Mouse (Mus musculus): ENCODE data around the gene Klk10. TPM values are rescaled to one million over a fixed set of nuclear protein-coding genes. Genes with fewer than 3 reads are reported as not detected.

Klk10 gene
- polyA plus RNA-seq, 1 experiment from 2014 or later = 0.43 TPM

DNA sequence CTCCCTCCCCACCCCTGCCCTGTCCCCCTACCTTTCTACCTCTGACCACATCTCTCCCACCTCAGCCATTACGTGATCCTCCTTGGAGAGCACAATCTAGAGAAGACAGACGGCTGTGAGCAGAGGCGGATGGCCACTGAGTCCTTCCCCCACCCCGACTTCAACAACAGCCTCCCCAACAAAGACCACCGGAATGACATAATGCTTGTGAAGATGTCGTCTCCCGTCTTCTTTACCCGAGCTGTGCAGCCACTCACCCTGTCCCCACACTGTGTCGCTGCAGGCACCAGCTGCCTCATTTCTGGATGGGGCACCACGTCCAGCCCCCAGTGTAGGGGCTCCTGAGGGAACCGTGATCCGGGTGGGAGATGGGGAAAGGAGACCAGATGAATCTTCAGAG lies 3.4 kb upstream of the Klk10 start:
- Histone ChIP-seq H3K9me3 (no peaks in the 10 kb centered on the region), H3K27ac (no peak overlapping the region), H3K4me1 (peaks cover 19% of the 10 kb centered on the region), H3K36me3 (replicated peaks) (no peaks in the 10 kb centered on the region), H3K4me3 (no peak overlapping the region), H3K27me3 (ENCODE audit: poor library complexity, severe bottlenecking) (no peaks in the 10 kb centered on the region)
- 92% methylated on average over 12 of the region's 12 CpGs for WGBS
- peak; percentile 7 for DNase-seq (ENCODE audit: extremely low spot score, low spot score)

DNA sequence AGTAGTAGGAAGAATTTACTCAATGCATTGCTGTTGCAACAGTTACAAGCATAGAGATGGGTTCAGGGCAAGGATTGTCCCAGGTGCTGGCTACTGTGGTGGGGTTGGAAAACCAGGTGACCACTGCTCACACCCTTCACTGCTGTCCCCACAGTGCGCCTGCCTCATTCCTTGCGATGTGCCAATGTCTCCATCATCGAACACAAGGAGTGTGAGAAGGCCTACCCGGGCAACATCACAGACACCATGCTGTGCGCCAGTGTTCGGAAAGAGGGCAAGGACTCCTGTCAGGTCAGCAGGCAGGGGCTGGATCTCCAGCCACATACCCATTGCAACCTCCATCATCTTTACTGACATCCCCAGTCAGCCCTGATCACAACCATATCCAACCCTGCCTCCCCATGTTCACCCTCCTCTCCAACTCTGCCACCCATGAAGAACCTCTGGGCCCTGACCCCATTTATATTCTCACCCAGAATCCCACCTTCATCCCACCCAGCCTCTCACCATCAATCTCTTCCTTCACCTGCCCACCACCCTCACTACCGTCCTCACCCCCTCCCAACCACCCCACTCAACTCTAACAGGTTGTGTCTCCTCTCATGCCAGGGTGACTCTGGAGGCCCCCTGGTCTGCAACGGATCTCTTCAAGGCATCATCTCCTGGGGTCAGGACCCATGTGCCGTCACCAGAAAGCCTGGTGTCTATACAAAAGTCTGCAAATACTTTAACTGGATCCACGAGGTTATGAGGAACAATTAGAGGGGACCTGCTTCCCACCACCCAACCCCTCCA lies 2.5 kb upstream of the Klk10 start:
- Histone ChIP-seq H3K9me3 (no peaks in the 10 kb centered on the region), H3K27me3 (ENCODE audit: poor library complexity, severe bottlenecking) (peaks cover 8% of the 10 kb centered on the region), H3K36me3 (replicated peaks) (no peaks in the 10 kb centered on the region), H3K4me3 (no peak overlapping the region), H3K4me1 (peaks cover 27% of the 10 kb centered on the region), H3K27ac (no peak overlapping the region)
- WGBS = 92% methylated on average over 10 of the region's 10 CpGs
- DNase-seq (ENCODE audit: extremely low spot score, low spot score) = peak; percentile 12

GRCm38 (mm10) chr7:43780241-43780640 lies 594 bp upstream of the Klk10 start:
- no peaks in the 10 kb centered on the region for H3K36me3 ChIP-seq (replicated peaks)
- DNase-seq (ENCODE audit: extremely low spot score, low spot score) = no peak
- no peak overlapping the region for H3K4me3 ChIP-seq
- H3K4me1 ChIP-seq = peaks cover 17% of the 10 kb centered on the region
- peaks cover 22% of the 10 kb centered on the region for H3K27me3 ChIP-seq (ENCODE audit: poor library complexity, severe bottlenecking)
- no peak overlapping the region for H3K27ac ChIP-seq
- no peaks in the 10 kb centered on the region for H3K9me3 ChIP-seq
- WGBS = 63% methylated on average over 6 of the region's 6 CpGs

DNA sequence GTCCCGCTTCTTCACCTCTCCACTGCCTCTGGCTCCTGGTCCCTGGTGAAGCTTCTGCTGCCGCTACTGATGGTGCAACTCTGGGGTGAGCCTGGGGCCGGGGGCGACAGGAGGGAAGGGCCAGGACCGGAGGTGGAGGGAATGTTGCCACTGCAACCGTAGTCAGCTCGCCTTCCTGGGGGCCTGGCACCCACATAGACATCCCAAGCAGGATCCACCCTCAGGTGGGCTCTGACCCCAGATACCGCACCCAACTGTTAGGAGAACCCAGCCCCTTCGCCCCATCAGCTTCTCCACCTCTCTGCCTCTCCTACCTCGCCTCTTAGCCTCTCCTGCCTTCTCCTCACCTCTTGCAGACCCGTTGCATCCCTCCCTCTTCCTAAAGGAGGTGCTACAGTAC lies 706 bp downstream of the Klk10 start:
- Histone ChIP-seq H3K36me3 (replicated peaks) (no peaks in the 10 kb centered on the region), H3K27ac (no peak overlapping the region), H3K9me3 (no peaks in the 10 kb centered on the region), H3K4me1 (peaks cover 11% of the 10 kb centered on the region), H3K27me3 (ENCODE audit: poor library complexity, severe bottlenecking) (peaks cover 22% of the 10 kb centered on the region), H3K4me3 (no peak overlapping the region)
- DNase-seq (ENCODE audit: extremely low spot score, low spot score) = no peak
- WGBS = 90% methylated on average over 11 of the region's 11 CpGs

DNA sequence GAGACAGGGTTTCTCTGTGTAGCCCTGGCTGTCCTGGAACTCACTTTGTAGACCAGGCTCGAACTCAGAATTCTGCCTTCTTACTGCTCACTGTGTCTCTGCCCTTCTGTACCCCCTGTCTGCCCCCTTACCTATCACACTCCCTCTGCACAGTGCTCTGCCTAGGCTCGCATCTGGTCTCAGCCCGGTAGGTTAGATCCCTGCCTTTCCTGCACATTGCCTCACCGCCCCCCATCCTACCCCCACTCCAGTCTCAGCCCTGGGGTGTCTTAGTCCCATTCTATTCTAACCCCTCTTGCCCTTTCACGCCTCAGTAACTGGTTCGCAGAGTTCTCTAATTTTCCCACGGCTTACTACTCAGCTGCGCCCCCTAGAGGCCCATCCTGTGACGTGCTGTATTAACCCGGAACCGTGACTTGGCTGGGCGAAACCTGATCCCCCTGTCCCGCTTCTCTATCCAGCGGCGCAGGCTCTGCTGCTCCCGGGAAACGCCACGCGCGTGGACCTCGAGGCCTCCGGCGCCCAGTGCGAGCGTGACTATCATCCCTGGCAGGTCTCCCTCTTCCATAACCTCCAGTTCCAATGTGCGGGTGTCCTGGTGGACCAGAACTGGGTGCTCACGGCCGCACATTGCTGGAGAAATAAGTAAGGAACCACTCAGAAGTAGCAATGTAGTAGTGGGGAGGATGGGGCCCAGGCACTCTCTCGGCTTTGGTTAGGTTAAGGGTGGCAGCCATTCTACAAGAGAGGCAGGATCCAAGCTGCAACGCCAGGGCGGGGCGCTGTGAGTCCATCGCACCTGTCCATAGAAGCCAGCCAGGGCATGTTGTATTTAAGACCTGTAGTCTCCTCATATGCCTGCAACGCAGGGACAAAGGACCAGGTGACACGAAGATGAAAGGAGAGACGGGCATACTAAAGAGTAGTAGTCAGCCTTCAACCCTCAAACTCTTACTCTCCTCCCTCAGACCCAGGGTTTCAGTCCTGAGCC lies 1.7 kb downstream of the Klk10 start:
- Histone ChIP-seq H3K4me1 (peaks cover 11% of the 10 kb centered on the region), H3K9me3 (no peaks in the 10 kb centered on the region), H3K27ac (peak overlapping the region; percentile 75), H3K36me3 (replicated peaks) (no peaks in the 10 kb centered on the region), H3K27me3 (ENCODE audit: poor library complexity, severe bottlenecking) (peaks cover 22% of the 10 kb centered on the region), H3K4me3 (peak overlapping the region; percentile 49)
- peak; percentile 87 for DNase-seq (ENCODE audit: extremely low spot score, low spot score)
- 6% methylated on average over 36 of the region's 36 CpGs for WGBS

DNA sequence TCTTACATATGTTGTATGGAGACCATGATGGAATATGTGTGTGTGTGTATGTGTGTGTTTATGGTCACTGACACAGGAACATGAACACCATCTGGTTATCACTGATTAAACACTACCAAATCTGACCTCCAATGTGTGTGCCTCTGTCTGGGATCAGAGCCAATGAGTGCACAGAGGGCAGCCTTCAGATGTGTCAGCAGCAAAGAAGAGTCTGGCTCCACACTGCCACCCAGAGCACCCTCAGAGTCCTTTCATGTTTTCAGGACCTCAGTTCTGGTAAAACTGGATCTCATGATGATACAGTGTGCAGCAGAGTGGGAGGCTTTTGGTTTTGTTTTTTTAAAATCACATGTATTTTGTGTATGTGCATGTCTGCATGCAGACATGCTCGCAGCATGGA lies 4.5 kb downstream of the Klk10 start:
- no peaks in the 10 kb centered on the region for H3K9me3 ChIP-seq
- H3K27ac ChIP-seq = no peak overlapping the region
- peaks cover 11% of the 10 kb centered on the region for H3K4me1 ChIP-seq
- DNase-seq (ENCODE audit: extremely low spot score, low spot score) = no peak
- H3K27me3 ChIP-seq (ENCODE audit: poor library complexity, severe bottlenecking) = peaks cover 22% of the 10 kb centered on the region
- H3K4me3 ChIP-seq = no peak overlapping the region
- 90% methylated on average over 1 of the region's 1 CpGs for WGBS
- H3K36me3 ChIP-seq (replicated peaks) = no peaks in the 10 kb centered on the region

DNA sequence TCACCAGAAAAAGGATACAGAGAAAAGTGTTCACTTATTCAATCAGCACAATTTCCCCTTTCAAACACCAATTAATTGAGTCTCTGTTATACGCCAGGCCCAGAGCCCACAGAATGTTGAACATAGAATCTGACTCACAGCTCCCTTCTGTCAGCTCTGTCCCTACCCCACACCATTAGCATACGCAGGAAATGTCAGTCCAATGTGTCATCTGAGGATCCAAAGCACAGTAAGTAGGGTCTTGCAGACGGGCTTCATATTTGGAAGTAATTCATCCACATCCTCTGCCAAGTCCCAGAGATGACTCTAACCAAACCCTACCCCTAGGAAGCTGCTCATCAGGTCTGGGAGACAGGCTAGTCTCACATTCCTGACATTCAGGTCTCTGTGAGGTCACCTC lies 7.3 kb downstream of the Klk10 start:
- peaks cover 17% of the 10 kb centered on the region for H3K27me3 ChIP-seq (ENCODE audit: poor library complexity, severe bottlenecking)
- WGBS = 78% methylated on average over 3 of the region's 3 CpGs
- H3K4me3 ChIP-seq = no peak overlapping the region
- no peaks in the 10 kb centered on the region for H3K9me3 ChIP-seq
- DNase-seq (ENCODE audit: extremely low spot score, low spot score) = no peak
- H3K36me3 ChIP-seq (replicated peaks) = no peaks in the 10 kb centered on the region
- H3K27ac ChIP-seq = no peak overlapping the region
- peaks cover under 1% of the 10 kb centered on the region; the same call in 1 of the 2 replicates for H3K4me1 ChIP-seq

- no peak for DNase-seq (ENCODE audit: extremely low spot score, low spot score)
- WGBS = 81% methylated on average over 2 of the region's 2 CpGs
- no peaks in the 10 kb centered on the region for H3K4me1 ChIP-seq
- H3K9me3 ChIP-seq = no peaks in the 10 kb centered on the region
- H3K4me3 ChIP-seq = no peak overlapping the region
- H3K27ac ChIP-seq = no peak overlapping the region
- H3K36me3 ChIP-seq (replicated peaks) = no peaks in the 10 kb centered on the region
- H3K27me3 ChIP-seq (ENCODE audit: poor library complexity, severe bottlenecking) = peaks cover 5% of the 10 kb centered on the region
Observed at GRCm38 (mm10) chr7:43789295-43789694, 8.5 kb downstream of the Klk10 start.

- WGBS = 81% methylated on average over 7 of the region's 7 CpGs
- DNase-seq (ENCODE audit: extremely low spot score, low spot score) = no peak
- H3K4me3 ChIP-seq = no peak within 1 kb of the TSS
- no peak within 1 kb of the TSS for H3K27ac ChIP-seq
- no peaks in the 10 kb centered on the region for H3K36me3 ChIP-seq (replicated peaks)
- no peaks in the 10 kb centered on the region for H3K9me3 ChIP-seq
- peaks cover 16% of the 10 kb centered on the region for H3K27me3 ChIP-seq (ENCODE audit: poor library complexity, severe bottlenecking)
- H3K4me1 ChIP-seq = peaks cover 9% of the 10 kb centered on the region
Observed at GRCm38 (mm10) chr7:43791591-43791990, 10.8 kb downstream of the Klk10 start, which contains the start of gene Klk9. Klk9 (plus strand) TSS chr7:43791891.

GRCm38 (mm10) chr7:43796355-43796754 lies 15.5 kb downstream of the Klk10 start:
- peak overlapping the region; percentile 66 for H3K4me3 ChIP-seq
- no peaks in the 10 kb centered on the region for H3K9me3 ChIP-seq
- no peaks in the 10 kb centered on the region for H3K36me3 ChIP-seq (replicated peaks)
- H3K4me1 ChIP-seq = peaks cover 24% of the 10 kb centered on the region
- H3K27ac ChIP-seq = no peak overlapping the region
- H3K27me3 ChIP-seq (ENCODE audit: poor library complexity, severe bottlenecking) = peaks cover 40% of the 10 kb centered on the region
- no peak for DNase-seq (ENCODE audit: extremely low spot score, low spot score)
- WGBS = 6% methylated on average over 8 of the region's 8 CpGs

GRCm38 (mm10) chr7:43797333-43797769 lies 16.5 kb downstream of the Klk10 start, which contains the start of gene Klk8:
Klk8 (plus strand) TSS chr7:43797577.
- peak within 1 kb of the TSS; percentile 69 for H3K27ac ChIP-seq
- DNase-seq (ENCODE audit: extremely low spot score, low spot score) = peak; percentile 28

GRCm38 (mm10) chr7:43797844-43798462 lies 17.1 kb downstream of the Klk10 start:
- no peak for DNase-seq (ENCODE audit: extremely low spot score, low spot score)
- peaks cover 40% of the 10 kb centered on the region for H3K27me3 ChIP-seq (ENCODE audit: poor library complexity, severe bottlenecking)
- peak overlapping the region; percentile 66 for H3K4me3 ChIP-seq
- H3K27ac ChIP-seq = 0 out of 2 replicates have a peak overlapping the region, but pooled peaks have one; percentile 69
- 41% methylated on average over 13 of the region's 13 CpGs for WGBS
- H3K9me3 ChIP-seq = no peaks in the 10 kb centered on the region
- no peaks in the 10 kb centered on the region for H3K36me3 ChIP-seq (replicated peaks)
- peaks cover 24% of the 10 kb centered on the region for H3K4me1 ChIP-seq

More at GRCm38 (mm10) chr7:43797333-43797769, 16.5 kb downstream of the Klk10 start, which contains the start of gene Klk8:
- H3K4me3 ChIP-seq = peak within 1 kb of the TSS; percentile 66
- H3K9me3 ChIP-seq = no peaks in the 10 kb centered on the region
- WGBS = under 1% methylated on average over 28 of the region's 28 CpGs
- peaks cover 24% of the 10 kb centered on the region for H3K4me1 ChIP-seq
- H3K36me3 ChIP-seq (replicated peaks) = no peaks in the 10 kb centered on the region
- H3K27me3 ChIP-seq (ENCODE audit: poor library complexity, severe bottlenecking) = peaks cover 40% of the 10 kb centered on the region

Data from forebrain, embryonic 10.5 days (tissue).